Mouse (Mus musculus) heart, postnatal 4 days (tissue): Measurements from ENCODE around the gene Ccdc24. TPM values are rescaled to one million over a fixed set of nuclear protein-coding genes. Genes with fewer than 3 reads are reported as not detected.

Experiments
- DNase-seq: peaks from one replicate; pipeline ENCODE4 v3.0.0; 2021
- total RNA-seq, 2 experiments: library from RNA; stranded (reverse); gene quantifications; 2 replicates each; pipeline ENCODE4 v1.2.3; 2021

The Ccdc24 gene
- total RNA-seq = 1 to 10 TPM in 1 of 2 experiments, under 1 TPM in 1; 0.59 to 1.1 TPM

DNA sequence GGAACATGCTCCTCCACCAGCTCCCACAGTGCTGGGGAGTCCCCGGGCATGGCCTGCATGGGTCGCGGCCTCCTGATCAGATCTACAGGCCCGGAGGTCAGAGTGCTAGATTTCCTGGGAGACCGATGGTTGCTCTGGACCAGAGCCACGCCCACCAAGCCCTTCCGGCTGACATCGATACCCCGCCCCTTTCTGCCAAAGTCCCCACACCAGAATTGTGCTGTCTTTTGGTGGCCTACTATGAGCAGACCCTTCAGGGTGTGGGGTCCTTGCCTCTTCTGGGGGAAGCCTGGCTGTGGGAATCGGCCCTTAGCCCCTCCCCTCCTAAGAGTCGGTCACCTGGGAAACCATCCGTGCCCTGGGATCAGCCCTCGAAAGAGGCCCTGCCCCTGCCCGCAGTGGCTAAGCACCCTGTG, at the start of gene Ccdc24:
TSS of gene Ccdc24 (minus strand) at position 87 of the 416 bp plus-strand sequence.
- no peak for DNase-seq

- no peak for DNase-seq
Measured at GRCm38 (mm10) chr4:117921358-117921757, 49.0 kb upstream of the Ccdc24 start.

DNA sequence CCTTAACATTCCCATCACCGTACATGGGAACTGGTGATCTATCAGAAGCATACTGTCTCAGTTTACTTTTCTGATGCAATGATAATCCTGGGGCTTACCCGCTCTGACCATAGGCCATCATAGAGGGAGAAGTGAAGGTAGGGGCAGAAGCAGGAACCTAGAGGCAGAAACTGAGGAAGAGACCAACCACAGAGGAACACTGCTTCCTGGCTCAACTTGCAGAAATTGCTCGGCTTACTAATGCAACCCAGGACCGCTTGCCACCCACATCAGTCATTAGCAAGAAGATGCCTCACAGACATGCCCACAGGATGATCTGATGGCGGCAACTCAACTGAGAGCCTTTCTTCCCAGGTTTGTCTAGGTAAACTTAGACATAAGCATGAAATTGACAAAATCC, 46.4 kb upstream of the Ccdc24 start:
- no peak for DNase-seq

GRCm38 (mm10) chr4:117918261-117918660, 45.9 kb upstream of the Ccdc24 start:
- DNase-seq = peak; percentile 57

DNA sequence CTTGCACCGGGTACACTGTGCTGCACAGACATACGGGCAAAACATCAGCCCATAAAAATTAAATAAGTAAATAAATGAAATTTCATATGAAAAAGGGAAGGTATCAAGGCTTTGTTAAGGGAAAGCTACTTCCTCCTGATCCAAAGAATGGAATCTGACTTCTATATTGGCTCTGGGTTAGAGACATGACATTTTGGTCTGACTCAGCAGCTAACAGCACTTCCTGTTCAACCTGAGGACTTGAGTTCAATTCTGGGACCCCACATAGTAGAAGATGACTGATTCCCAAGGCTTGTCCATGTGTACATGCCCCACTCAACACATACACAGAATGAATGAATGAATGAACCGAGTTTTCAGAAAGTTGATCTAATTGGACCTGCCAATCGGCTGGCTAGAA, 45.5 kb upstream of the Ccdc24 start:
- no peak for DNase-seq

GRCm38 (mm10) chr4:117917402-117917801, 45.0 kb upstream of the Ccdc24 start:
- DNase-seq = no peak

GRCm38 (mm10) chr4:117916386-117916785, 44.0 kb upstream of the Ccdc24 start:
- no peak for DNase-seq

GRCm38 (mm10) chr4:117915489-117916105, 43.2 kb upstream of the Ccdc24 start:
- DNase-seq = no peak

GRCm38 (mm10) chr4:117914591-117915442, 42.5 kb upstream of the Ccdc24 start, which contains the start of gene Ipo13:
Gene Ipo13 (minus strand): TSS chr4:117914999.
- peak; percentile 92 for DNase-seq

DNA sequence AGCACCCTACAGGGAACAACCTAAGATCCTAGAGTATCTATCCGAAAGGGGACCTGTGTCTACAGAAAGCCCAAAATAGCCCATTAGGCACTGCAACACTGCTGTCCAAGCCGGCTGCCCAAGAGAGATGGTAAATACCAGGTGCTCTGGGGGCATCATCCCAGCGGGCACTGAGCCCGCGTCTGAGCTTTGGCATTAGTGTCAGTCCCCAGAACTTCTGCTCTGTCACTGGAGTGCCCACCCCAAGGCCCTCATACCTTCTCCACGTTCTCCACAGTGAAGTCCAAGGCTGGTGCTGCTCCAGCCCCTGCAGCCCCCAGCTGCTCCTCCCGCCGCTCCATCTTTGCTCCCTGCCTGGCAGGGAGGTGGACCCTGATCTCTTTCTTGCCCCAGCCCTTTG, 41.7 kb upstream of the Ccdc24 start:
- no peak for DNase-seq

DNA sequence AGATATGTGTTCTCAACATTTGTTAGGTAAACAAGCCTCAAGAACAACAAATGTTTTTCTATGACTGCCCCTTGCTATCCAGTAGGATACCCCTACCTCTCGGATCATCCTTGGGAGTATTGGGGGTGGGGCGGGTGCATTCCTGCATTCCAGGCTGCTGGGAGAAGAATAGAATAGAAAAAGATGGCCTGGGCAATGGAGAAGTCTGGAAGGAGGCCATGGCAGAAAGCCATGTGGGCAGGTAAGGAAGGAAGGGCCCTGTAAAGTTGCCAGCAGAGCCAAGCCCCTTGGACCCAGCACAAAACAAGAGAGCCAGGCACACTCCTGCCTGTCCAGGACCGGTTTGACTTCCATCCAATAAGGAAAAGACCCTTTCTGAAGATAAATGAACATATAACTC, 41.1 kb upstream of the Ccdc24 start:
- DNase-seq = peak; percentile 52

- no peak for DNase-seq
Measured at GRCm38 (mm10) chr4:117912685-117913273, 40.4 kb upstream of the Ccdc24 start.

DNA sequence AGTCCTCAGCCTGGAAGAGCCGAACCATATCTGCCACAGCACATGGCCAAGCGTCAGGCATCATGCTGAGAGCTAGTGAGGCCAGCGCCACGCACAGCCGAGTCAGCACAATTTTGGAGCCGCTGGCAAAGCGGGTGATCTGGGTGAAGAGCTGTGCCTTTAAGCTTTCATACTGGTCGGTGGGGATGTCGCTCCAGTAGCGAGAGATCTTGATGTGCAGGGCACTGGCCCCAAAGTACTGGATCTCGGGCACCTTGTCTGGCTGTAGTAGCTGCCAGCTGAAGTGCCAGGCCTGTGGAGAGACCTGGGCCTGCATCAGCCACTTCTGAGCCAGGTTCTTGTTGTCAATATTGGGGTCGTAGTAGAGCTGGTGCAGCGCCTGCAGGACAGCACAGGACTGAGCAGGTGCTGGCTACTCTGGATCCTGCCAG, 39.8 kb upstream of the Ccdc24 start:
- no peak for DNase-seq

DNA sequence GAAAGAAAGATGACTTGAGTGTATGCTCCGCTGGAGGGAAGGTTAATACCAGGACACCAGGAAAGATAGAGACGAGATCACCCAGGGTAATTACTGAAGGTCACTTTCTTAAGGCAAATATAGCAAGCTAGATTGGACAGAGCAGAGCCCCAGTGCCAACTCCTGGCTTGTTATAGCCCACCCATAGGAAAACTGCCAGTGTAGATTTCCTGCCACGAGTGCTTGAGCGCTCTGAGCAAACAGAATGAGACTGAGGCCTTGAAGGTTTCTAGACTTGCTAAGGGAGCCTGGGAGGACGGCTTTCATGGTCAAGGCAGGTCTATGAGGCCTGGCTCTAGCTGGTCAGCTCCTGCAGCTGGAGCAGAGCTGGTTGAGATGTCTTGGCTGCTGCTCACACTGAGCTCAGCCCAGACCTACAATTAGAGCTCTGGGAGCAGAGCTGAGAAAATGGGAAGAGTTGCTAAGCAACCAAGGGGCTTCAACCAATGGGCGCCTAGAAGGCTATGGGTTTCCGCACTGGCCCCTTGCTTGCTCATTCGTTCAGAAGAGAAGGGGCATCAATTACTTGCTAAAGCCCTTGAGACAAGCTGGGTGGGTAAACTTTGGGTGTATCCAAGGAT, 36.6 kb upstream of the Ccdc24 start:
- no peak for DNase-seq

GRCm38 (mm10) chr4:117906196-117906595, 33.8 kb upstream of the Ccdc24 start:
- DNase-seq = no peak

- no peak for DNase-seq
Measured at GRCm38 (mm10) chr4:117904761-117905160, 32.4 kb upstream of the Ccdc24 start.

- no peak for DNase-seq
Measured at GRCm38 (mm10) chr4:117904094-117904493, 31.7 kb upstream of the Ccdc24 start.

DNA sequence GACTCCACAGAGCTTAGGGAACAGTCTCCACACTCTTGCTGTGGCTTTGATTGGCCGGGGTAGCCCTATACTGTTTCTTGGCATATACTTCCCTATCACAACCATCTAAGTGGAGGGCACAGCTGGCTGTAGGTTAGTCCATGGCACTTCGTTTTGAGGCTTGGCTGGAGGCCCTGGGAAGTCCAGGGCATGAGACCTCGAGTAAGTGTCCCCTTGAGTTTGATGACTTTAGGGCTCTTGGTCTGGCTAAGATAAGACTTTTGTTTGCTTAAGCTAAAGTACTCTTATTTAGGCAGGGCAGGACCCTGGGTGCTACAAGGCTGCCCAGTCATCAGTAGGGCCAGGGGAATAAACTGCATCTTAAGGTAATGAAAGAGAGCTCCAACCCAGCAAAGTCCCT, 25.8 kb upstream of the Ccdc24 start:
- no peak for DNase-seq

- no peak for DNase-seq
Measured at GRCm38 (mm10) chr4:117896031-117896430, 23.7 kb upstream of the Ccdc24 start.

- no peak for DNase-seq
Measured at GRCm38 (mm10) chr4:117895339-117895738, 23.0 kb upstream of the Ccdc24 start.

DNA sequence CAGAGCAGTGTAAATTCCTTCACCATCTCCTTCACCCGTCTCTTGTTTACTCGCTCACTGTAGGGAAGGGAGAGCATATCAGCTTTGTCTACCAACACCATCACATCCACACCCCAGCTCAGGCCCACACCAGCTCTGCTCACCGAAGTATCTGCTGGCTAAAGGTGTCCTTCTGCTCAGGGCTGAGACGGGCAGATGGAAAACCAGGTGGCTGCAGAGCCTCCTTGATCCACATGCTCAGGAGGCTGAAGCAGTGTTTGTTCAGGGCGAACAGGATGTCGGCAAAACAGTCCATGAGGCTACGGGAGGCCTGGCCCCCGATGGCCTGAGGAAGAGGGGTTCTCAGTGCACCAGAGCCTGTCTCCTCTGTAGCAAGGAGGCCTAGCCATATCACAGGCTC, 22.2 kb upstream of the Ccdc24 start:
- no peak for DNase-seq

DNA sequence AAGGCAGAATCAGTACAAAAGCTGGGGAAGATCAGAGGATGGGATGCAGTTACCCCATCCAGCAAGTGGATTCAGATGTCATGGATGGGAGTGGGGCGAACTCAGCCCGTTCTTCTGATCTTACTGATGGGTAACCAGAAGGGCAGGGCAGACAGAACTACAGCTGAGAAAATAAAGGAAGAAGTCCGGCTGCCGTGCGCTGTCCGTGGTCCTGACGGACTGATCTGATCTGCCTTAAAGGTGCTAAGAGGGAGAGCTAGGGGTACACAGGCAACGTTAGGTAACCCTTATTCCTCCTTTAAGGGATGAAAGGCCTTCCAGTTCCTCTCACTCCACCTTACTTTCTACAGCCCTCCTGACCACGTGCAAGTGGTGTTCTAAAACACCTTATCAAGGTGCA, 21.0 kb upstream of the Ccdc24 start:
- DNase-seq = peak; percentile 70

DNA sequence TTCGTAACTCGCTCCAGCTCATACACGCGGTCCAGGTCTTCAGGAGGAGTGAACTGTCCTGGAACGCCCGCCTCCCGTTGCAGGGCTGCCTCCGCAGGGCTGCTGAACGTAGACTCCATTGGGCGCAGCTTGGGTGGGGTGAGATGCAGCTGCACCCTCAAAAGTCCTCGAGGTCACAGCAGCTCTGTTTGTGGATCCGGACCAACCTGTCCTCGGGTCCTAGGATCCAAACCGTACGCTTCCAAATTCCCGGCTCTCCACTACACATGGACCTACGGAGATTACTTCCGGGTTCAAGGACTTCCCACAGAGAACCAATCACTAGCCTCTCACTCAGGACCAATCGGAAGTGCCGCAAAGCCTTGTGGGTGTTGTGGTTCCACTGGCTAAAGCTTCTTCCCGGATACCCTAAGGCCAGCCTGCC, 19.4 kb upstream of the Ccdc24 start, which contains the start of gene Dph2:
TSS of gene Dph2 (minus strand) at position 295 of the 424 bp plus-strand sequence.
- peak; percentile 78 for DNase-seq
